Mouse (Mus musculus) lung, embryonic 14.5 days (tissue): ENCODE measurements around the gene Olfr114. TPM values are rescaled to one million over a fixed set of nuclear protein-coding genes. Genes with fewer than 3 reads are reported as not detected.

Source experiments
- ATAC-seq: fragments of 200-750 bp; cut with Nextera tagmentation; 2 replicates; pipeline ENCODE4 v1.8.0; 2017; ENCODE audit warnings: mild to moderate bottlenecking, moderate TSS enrichment, moderate library complexity; ENCODE audit not compliant: insufficient read depth
- DNase-seq: peaks from one replicate; pipeline ENCODE4 v3.0.0-alpha.2; 2015
- H3K27ac ChIP-seq: fragments of 300-500 bp; sonication (generic); 2 replicates; pipeline ENCODE4 v1.5.1; 2014; ENCODE audit warnings: low read depth, mild to moderate bottlenecking, moderate library complexity
- H3K27me3 ChIP-seq: fragments of 300-500 bp; sonication (generic); 2 replicates; pipeline ENCODE4 v1.6.1; 2014; ENCODE audit warnings: low read length, control low read depth; ENCODE audit not compliant: insufficient read depth
- H3K36me3 ChIP-seq: fragments of 300-500 bp; sonication (generic); 2 replicates; pipeline ENCODE4 v1.6.1; 2014; ENCODE audit warnings: control low read depth; ENCODE audit not compliant: insufficient read depth
- H3K4me1 ChIP-seq: fragments of 300-500 bp; sonication (generic); 2 replicates; pipeline ENCODE4 v1.6.1; 2014; ENCODE audit warnings: antibody characterized with exemption, control low read depth; ENCODE audit not compliant: insufficient read depth
- H3K4me2 ChIP-seq: fragments of 300-500 bp; sonication (generic); 2 replicates; pipeline ENCODE4 v1.6.1; 2014; ENCODE audit warnings: mild to moderate bottlenecking
- H3K4me3 ChIP-seq: fragments of 300-500 bp; sonication (generic); 2 replicates; pipeline ENCODE4 v1.5.1; 2014; ENCODE audit warnings: low read depth, low read length
- H3K9ac ChIP-seq: fragments of 300-500 bp; sonication (generic); 2 replicates; pipeline ENCODE4 v1.6.1; 2014
- H3K9me3 ChIP-seq: fragments of 300-500 bp; sonication (generic); 2 replicates; pipeline ENCODE4 v1.6.1; 2016; ENCODE audit warnings: low read depth, low read length, control low read depth
- CTCF ChIP-seq: IDR thresholded peaks from 2 replicates; pipeline ENCODE4 v1.5.1; 2016; ENCODE audit warnings: antibody characterized with exemption, low read depth
- WGBS: fragments of 180-500 bp; shearing (Covaris S2); extraction: QIAGEN DNeasy Blood & Tissue Kit; methylation state at CpG from one replicate; pipeline ENCODE4 v1.1.7; 2014; 5-methylcytosine and 5-hydroxymethylcytosine counted together
- polyA plus RNA-seq: library from polyadenylated mRNA; unstranded; fragments of >200 nt; fragmentation: Nextera tagmentation; extraction: Ambion mirVana; gene quantifications from 2 replicates; pipeline ENCODE4 v1.2.1, GENCODE M21; 2014

Olfr114 gene
- not detected in 2 replicates for polyA plus RNA-seq

- Histone ChIP-seq H3K4me3 (no peak within 1 kb of the TSS), H3K36me3 (no peaks in the 10 kb centered on the region), H3K9me3 (no peaks in the 10 kb centered on the region), H3K4me1 (no peaks in the 10 kb centered on the region), H3K27ac (no peak within 1 kb of the TSS), H3K4me2 (no peak within 1 kb of the TSS), H3K27me3 (no peaks in the 10 kb centered on the region), H3K9ac (no peak within 1 kb of the TSS)
- DNase-seq (no peak), ATAC-seq (no peak)
- TF ChIP-seq CTCF = no peak
These were observed at the start of gene Olfr114 for GRCm38 (mm10) chr17:37592643-37593042. Gene Olfr114, minus strand, starts transcription at chr17:37592743.

- H3K9ac ChIP-seq = no peak within 1 kb of the TSS
- 73% methylated on average over 2 of the region's 2 CpGs for WGBS
- H3K4me2 ChIP-seq = no peak within 1 kb of the TSS
- H3K27ac ChIP-seq = no peak within 1 kb of the TSS
- H3K9me3 ChIP-seq = no peaks in the 10 kb centered on the region
- DNase-seq (no peak), ATAC-seq (no peak)
- no peak for TF ChIP-seq CTCF
- no peak within 1 kb of the TSS for H3K4me3 ChIP-seq
- H3K4me1 ChIP-seq = no peaks in the 10 kb centered on the region
- no peaks in the 10 kb centered on the region for H3K36me3 ChIP-seq
- H3K27me3 ChIP-seq = no peaks in the 10 kb centered on the region
These were observed 34.5 kb upstream of the Olfr114 start, which contains the start of the genes Olfr115 and Olfr116 for GRCm38 (mm10) chr17:37627009-37627408. Gene Olfr115, minus strand, starts transcription at chr17:37627109. Gene Olfr116, minus strand, starts transcription at chr17:37627199.

- ATAC-seq (no peak), DNase-seq (no peak)
- no peak within 1 kb of the TSS for H3K4me2 ChIP-seq
- H3K9ac ChIP-seq = no peak within 1 kb of the TSS
- no peak for TF ChIP-seq CTCF
- H3K4me1 ChIP-seq = no peaks in the 10 kb centered on the region
- no peak within 1 kb of the TSS for H3K27ac ChIP-seq
- no peaks in the 10 kb centered on the region for H3K9me3 ChIP-seq
- H3K27me3 ChIP-seq = no peaks in the 10 kb centered on the region
- H3K36me3 ChIP-seq = no peaks in the 10 kb centered on the region
- H3K4me3 ChIP-seq = no peak within 1 kb of the TSS
These were observed 15.0 kb downstream of the Olfr114 start, which contains the start of gene Olfr113 for GRCm38 (mm10) chr17:37577563-37577962. Gene Olfr113, minus strand, starts transcription at chr17:37577663.

- Histone ChIP-seq H3K4me2 (no peak within 1 kb of the TSS), H3K9me3 (no peaks in the 10 kb centered on the region), H3K27ac (no peak within 1 kb of the TSS), H3K27me3 (no peaks in the 10 kb centered on the region), H3K36me3 (no peaks in the 10 kb centered on the region), H3K9ac (no peak within 1 kb of the TSS), H3K4me1 (no peaks in the 10 kb centered on the region), H3K4me3 (no peak within 1 kb of the TSS)
- no peak for ATAC-seq
- no peak for DNase-seq
- no peak for TF ChIP-seq CTCF
These were observed 23.2 kb downstream of the Olfr114 start, which contains the start of gene Olfr112 for GRCm38 (mm10) chr17:37569351-37569750. Gene Olfr112, minus strand, starts transcription at chr17:37569451.

GRCm38 (mm10) chr17:37558913-37559615, 33.5 kb downstream of the Olfr114 start:
- WGBS = 54% methylated on average over 1 of the region's 1 CpGs
- ATAC-seq (no peak), DNase-seq (no peak)
- Histone ChIP-seq H3K9me3 (no peaks in the 10 kb centered on the region), H3K36me3 (no peaks in the 10 kb centered on the region), H3K27ac (no peak overlapping the region), H3K4me2 (no peak overlapping the region), H3K4me1 (no peaks in the 10 kb centered on the region), H3K9ac (no peak overlapping the region), H3K4me3 (no peak overlapping the region), H3K27me3 (no peaks in the 10 kb centered on the region)
- no peak for TF ChIP-seq CTCF

- Histone ChIP-seq H3K4me2 (no peak overlapping the region), H3K4me1 (no peaks in the 10 kb centered on the region), H3K27ac (no peak overlapping the region), H3K9me3 (no peaks in the 10 kb centered on the region), H3K27me3 (no peaks in the 10 kb centered on the region), H3K36me3 (no peaks in the 10 kb centered on the region), H3K4me3 (no peak overlapping the region), H3K9ac (no peak overlapping the region)
- 63% methylated on average over 3 of the region's 3 CpGs for WGBS
- no peak for DNase-seq
- ATAC-seq = no peak
- TF ChIP-seq CTCF = no peak
These were observed 48.6 kb downstream of the Olfr114 start for GRCm38 (mm10) chr17:37543800-37544435.

GRCm38 (mm10) chr17:37541454-37542119, 51.0 kb downstream of the Olfr114 start:
- Histone ChIP-seq H3K4me1 (no peaks in the 10 kb centered on the region), H3K9me3 (no peaks in the 10 kb centered on the region), H3K4me3 (no peak overlapping the region), H3K4me2 (no peak overlapping the region), H3K27ac (no peak overlapping the region), H3K27me3 (no peaks in the 10 kb centered on the region), H3K36me3 (no peaks in the 10 kb centered on the region), H3K9ac (no peak overlapping the region)
- 81% methylated on average over 4 of the region's 4 CpGs for WGBS
- no peak for ATAC-seq
- no peak for DNase-seq
- no peak for TF ChIP-seq CTCF

Other genes starting within 250 kb of the Olfr114 start
- not detected in 2 replicates for gene Olfr104-ps, start 233.2 kb downstream of the Olfr114 start, polyA plus RNA-seq
- not detected in 2 replicates for gene Olfr105-ps, start 213.7 kb downstream of the Olfr114 start, polyA plus RNA-seq
- gene Olfr106-ps, start 202.3 kb downstream of the Olfr114 start, polyA plus RNA-seq = not detected in 2 replicates
- gene Olfr107, start 193.5 kb downstream of the Olfr114 start, polyA plus RNA-seq = not detected in 2 replicates
- not detected in 2 replicates for gene Olfr108, start 147.3 kb downstream of the Olfr114 start, polyA plus RNA-seq
- not detected in 2 replicates for gene Olfr109, start 133.8 kb downstream of the Olfr114 start, polyA plus RNA-seq
- not detected in 2 replicates for gene H2-M2, start 109.2 kb downstream of the Olfr114 start, polyA plus RNA-seq
- not detected in 2 replicates for gene Olfr110, start 100.3 kb downstream of the Olfr114 start, polyA plus RNA-seq
- gene Olfr111, start 84.7 kb downstream of the Olfr114 start, polyA plus RNA-seq = not detected in 2 replicates
- not detected in 2 replicates for gene Olfr112, start 23.3 kb downstream of the Olfr114 start, polyA plus RNA-seq
- gene Olfr113, start 15.1 kb downstream of the Olfr114 start, polyA plus RNA-seq = not detected in 2 replicates
- not detected in 2 replicates for gene Olfr115, start 34.4 kb upstream of the Olfr114 start, polyA plus RNA-seq
- gene Olfr116, start 34.5 kb upstream of the Olfr114 start, polyA plus RNA-seq = not detected in 2 replicates
- not detected in 2 replicates for gene Olfr117, start 71.0 kb upstream of the Olfr114 start, polyA plus RNA-seq
- gene Olfr118, start 74.2 kb upstream of the Olfr114 start, polyA plus RNA-seq = not detected in 2 replicates
- not detected in 2 replicates for gene Olfr119, start 103.8 kb upstream of the Olfr114 start, polyA plus RNA-seq
- gene Olfr120, start 129.1 kb upstream of the Olfr114 start, polyA plus RNA-seq = not detected in 2 replicates
- not detected in 2 replicates for gene Olfr121, start 156.1 kb upstream of the Olfr114 start, polyA plus RNA-seq
- not detected in 2 replicates for gene Olfr122, start 175.9 kb upstream of the Olfr114 start, polyA plus RNA-seq
- gene Olfr123, start 200.8 kb upstream of the Olfr114 start, polyA plus RNA-seq = not detected in 2 replicates
- not detected in 2 replicates for gene Olfr124, start 207.1 kb upstream of the Olfr114 start, polyA plus RNA-seq
- gene Olfr125, start 240.2 kb upstream of the Olfr114 start, polyA plus RNA-seq = not detected in 2 replicates